Mouse (Mus musculus): ENCODE results near the gene Ttc38. TPM values are rescaled to one million over a fixed set of nuclear protein-coding genes. Genes with fewer than 3 reads are reported as not detected.

Gene Ttc38
- 24.6 and 30.6 TPM in 2 replicates for polyA plus RNA-seq (2012; ENCODE audit: insufficient read depth, insufficient read length, missing spikeins)

- Histone ChIP-seq H3K4me3 (ENCODE audit: insufficient read depth, low read depth, low read length) (peak within 1 kb of the TSS; percentile 90), H3K27ac (replicated peaks; ENCODE audit: low read depth, low read length) (no peak within 1 kb of the TSS; the same call in 1 of the 2 replicates), H3K4me1 (ENCODE audit: control insufficient read depth, insufficient read depth, insufficient read length, low read length) (no peaks in the 10 kb centered on the region)
These were observed at the start of gene Ttc38 for GRCm38 (mm10) chr15:85831954-85832590. Gene Ttc38 (plus strand): TSS chr15:85832306.

- Histone ChIP-seq H3K4me3 (ENCODE audit: insufficient read depth, low read depth, low read length) (no peak overlapping the region), H3K27ac (replicated peaks; ENCODE audit: low read depth, low read length) (no peak overlapping the region), H3K4me1 (ENCODE audit: control insufficient read depth, insufficient read depth, insufficient read length, low read length) (peaks cover 6% of the 10 kb centered on the region)
These were observed 49.0 kb upstream of the Ttc38 start for GRCm38 (mm10) chr15:85783146-85783545.

- H3K27ac ChIP-seq (replicated peaks; ENCODE audit: low read depth, low read length) = no peak overlapping the region
- no peak overlapping the region for H3K4me3 ChIP-seq (ENCODE audit: insufficient read depth, low read depth, low read length)
- H3K4me1 ChIP-seq (ENCODE audit: control insufficient read depth, insufficient read depth, insufficient read length, low read length) = peaks cover 6% of the 10 kb centered on the region
These were observed 47.8 kb upstream of the Ttc38 start for GRCm38 (mm10) chr15:85784341-85784740.

GRCm38 (mm10) chr15:85786711-85787110 is 45.4 kb upstream of the Ttc38 start:
- peak overlapping the region; percentile 62; the same call in 1 of the 2 replicates for H3K27ac ChIP-seq (replicated peaks; ENCODE audit: low read depth, low read length)
- H3K4me3 ChIP-seq (ENCODE audit: insufficient read depth, low read depth, low read length) = no peak overlapping the region

DNA sequence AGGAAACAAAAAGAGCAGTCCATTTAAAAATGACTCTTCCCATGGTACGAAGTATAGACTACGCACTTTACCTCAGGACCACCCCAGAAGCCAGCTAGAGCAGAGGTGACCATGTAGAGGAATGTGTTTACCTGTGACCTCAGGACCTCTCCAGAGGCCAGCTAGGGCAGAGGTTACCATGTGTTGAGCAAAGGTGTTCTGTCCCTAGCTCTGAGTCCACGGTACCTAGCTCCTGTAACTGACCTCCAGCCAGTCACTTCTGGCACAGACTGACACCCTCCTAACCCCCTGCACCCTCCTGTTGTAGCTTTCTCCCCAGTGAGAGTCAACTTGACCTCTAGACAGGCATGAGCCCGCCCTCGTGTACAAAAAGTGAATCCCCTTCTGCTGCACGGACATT is 44.6 kb upstream of the Ttc38 start:
- Histone ChIP-seq H3K27ac (replicated peaks; ENCODE audit: low read depth, low read length) (peak overlapping the region; percentile 62), H3K4me1 (ENCODE audit: control insufficient read depth, insufficient read depth, insufficient read length, low read length) (peaks cover 6% of the 10 kb centered on the region), H3K4me3 (ENCODE audit: insufficient read depth, low read depth, low read length) (no peak overlapping the region)

More at GRCm38 (mm10) chr15:85786711-85787110, 45.4 kb upstream of the Ttc38 start:
- H3K4me1 ChIP-seq (ENCODE audit: control insufficient read depth, insufficient read depth, insufficient read length, low read length) = peaks cover 6% of the 10 kb centered on the region

DNA sequence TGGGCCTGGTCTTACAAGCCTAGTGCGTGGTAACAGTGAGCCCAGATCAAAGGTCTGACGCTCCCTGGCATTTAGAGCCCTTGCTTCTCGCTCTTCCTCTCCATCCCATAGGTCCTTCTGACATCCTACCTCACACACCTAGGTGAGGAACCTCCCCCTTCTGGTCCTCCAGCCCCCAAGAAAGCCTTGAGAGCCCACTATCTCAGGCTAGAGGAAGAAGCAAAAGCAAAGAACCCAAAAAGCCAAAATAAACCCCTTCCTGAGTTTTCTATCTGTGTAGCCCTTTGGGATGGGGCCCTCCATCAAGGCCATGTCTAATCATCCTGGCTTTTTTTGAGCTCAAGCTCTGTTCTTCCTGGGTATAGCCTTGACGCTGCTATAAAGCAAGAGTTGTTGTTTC is 44.1 kb upstream of the Ttc38 start:
- Histone ChIP-seq H3K27ac (replicated peaks; ENCODE audit: low read depth, low read length) (0 out of 2 replicates have a peak overlapping the region, but pooled peaks have one; percentile 62), H3K4me1 (ENCODE audit: control insufficient read depth, insufficient read depth, insufficient read length, low read length) (peaks cover 6% of the 10 kb centered on the region)

DNA sequence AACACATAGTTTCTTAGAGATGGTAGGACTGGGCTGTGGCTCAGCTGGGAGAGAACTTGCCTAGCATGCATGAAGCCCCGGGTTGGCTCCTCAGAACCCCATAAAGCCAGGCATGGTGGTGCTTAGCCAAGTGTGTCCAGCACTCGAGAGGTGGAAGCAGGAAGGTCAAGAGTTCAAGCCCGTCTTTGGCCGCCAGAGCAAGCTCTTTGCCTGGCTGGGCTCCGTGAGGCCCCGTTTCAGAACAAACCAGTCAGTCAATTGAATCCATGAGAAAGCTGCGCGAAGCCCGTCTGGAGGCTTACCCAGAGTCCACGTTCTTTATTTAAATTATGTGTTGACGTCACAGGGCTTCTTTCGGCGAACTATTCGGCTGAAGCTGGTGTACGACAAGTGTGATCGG is 43.5 kb upstream of the Ttc38 start:
- H3K4me1 ChIP-seq (ENCODE audit: control insufficient read depth, insufficient read depth, insufficient read length, low read length) = peaks cover 5% of the 10 kb centered on the region
- no peak overlapping the region for H3K4me3 ChIP-seq (ENCODE audit: insufficient read depth, low read depth, low read length)
- H3K27ac ChIP-seq (replicated peaks; ENCODE audit: low read depth, low read length) = no peak overlapping the region

More for the DNA sequence above, 44.1 kb upstream of the Ttc38 start:
- no peak overlapping the region for H3K4me3 ChIP-seq (ENCODE audit: insufficient read depth, low read depth, low read length)

- H3K4me1 ChIP-seq (ENCODE audit: control insufficient read depth, insufficient read depth, insufficient read length, low read length) = no peaks in the 10 kb centered on the region; the same call in 1 of the 2 replicates
- H3K4me3 ChIP-seq (ENCODE audit: insufficient read depth, low read depth, low read length) = no peak overlapping the region
- H3K27ac ChIP-seq (replicated peaks; ENCODE audit: low read depth, low read length) = no peak overlapping the region
These were observed 40.7 kb upstream of the Ttc38 start for GRCm38 (mm10) chr15:85791449-85791848.

DNA sequence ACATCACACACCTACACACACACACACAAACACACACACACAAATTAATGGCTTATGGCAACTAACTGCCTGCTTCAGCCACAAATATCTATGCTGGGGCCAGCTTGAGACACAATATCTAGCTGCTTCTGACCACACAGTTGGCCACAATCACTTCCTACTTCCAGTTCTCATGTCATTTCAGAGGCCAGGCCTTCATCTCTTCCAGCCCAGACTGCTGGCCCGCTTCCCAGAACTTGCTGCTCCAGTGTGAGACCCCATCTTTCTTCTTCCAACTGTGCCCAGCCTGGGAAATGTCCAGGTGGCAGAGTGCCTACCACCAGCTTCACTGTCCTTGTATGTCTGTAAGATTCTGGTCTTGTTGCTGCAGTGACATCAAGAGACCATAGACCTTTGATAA is 39.3 kb upstream of the Ttc38 start:
- H3K4me1 ChIP-seq (ENCODE audit: control insufficient read depth, insufficient read depth, insufficient read length, low read length) = no peaks in the 10 kb centered on the region
- H3K27ac ChIP-seq (replicated peaks; ENCODE audit: low read depth, low read length) = no peak overlapping the region

DNA sequence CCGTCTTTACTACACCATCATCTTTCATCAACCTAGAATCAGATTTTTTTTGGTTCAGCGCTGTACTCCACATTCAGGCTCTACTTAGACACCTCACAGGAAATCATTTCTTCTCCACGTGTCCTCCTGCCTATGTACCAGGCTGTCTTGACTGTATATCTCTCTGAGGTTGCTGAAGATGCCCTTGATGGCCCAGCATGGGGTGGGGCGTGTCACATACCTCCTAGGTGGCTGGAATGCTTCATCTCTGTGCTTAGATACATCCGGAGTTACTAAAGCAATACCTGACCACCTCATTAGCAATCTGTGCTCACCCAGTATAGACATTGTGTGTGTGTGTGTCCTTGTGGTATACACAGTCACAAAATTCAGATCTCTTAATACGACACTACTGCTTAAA is 36.6 kb upstream of the Ttc38 start:
- H3K27ac ChIP-seq (replicated peaks; ENCODE audit: low read depth, low read length) = no peak overlapping the region
- no peak overlapping the region for H3K4me3 ChIP-seq (ENCODE audit: insufficient read depth, low read depth, low read length)
- no peaks in the 10 kb centered on the region for H3K4me1 ChIP-seq (ENCODE audit: control insufficient read depth, insufficient read depth, insufficient read length, low read length)

More for the DNA sequence above, 39.3 kb upstream of the Ttc38 start:
- H3K4me3 ChIP-seq (ENCODE audit: insufficient read depth, low read depth, low read length) = no peak overlapping the region

DNA sequence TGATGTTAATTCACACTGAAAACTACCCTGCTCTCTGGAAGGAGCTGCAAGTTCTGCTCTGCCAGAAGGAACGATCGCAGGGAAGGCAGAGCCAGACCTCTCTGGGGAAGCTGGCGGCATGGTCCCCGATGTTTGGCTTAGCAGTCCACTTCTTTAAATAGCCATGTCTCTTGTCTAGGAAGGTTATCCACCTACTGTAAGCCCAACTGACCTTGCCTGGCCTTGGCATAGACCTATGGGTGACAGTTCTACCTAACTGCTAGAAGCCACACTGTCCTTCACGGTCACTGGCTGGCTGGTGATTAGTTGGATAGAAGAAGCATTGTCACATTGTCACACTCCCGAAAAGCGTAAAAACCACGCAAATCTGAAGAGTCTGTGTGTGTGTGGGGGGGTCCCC is 33.4 kb upstream of the Ttc38 start:
- no peak overlapping the region for H3K4me3 ChIP-seq (ENCODE audit: insufficient read depth, low read depth, low read length)
- 0 out of 2 replicates have a peak overlapping the region, but pooled peaks have one; percentile 30 for H3K27ac ChIP-seq (replicated peaks; ENCODE audit: low read depth, low read length)
- H3K4me1 ChIP-seq (ENCODE audit: control insufficient read depth, insufficient read depth, insufficient read length, low read length) = no peaks in the 10 kb centered on the region

GRCm38 (mm10) chr15:85802931-85803330 is 29.2 kb upstream of the Ttc38 start:
- Histone ChIP-seq H3K4me1 (ENCODE audit: control insufficient read depth, insufficient read depth, insufficient read length, low read length) (no peaks in the 10 kb centered on the region), H3K4me3 (ENCODE audit: insufficient read depth, low read depth, low read length) (no peak overlapping the region), H3K27ac (replicated peaks; ENCODE audit: low read depth, low read length) (no peak overlapping the region)

- Histone ChIP-seq H3K4me1 (ENCODE audit: control insufficient read depth, insufficient read depth, insufficient read length, low read length) (peaks cover 5% of the 10 kb centered on the region; the same call in 1 of the 2 replicates), H3K4me3 (ENCODE audit: insufficient read depth, low read depth, low read length) (no peak overlapping the region), H3K27ac (replicated peaks; ENCODE audit: low read depth, low read length) (no peak overlapping the region)
These were observed 25.2 kb upstream of the Ttc38 start for GRCm38 (mm10) chr15:85806886-85807285.

DNA sequence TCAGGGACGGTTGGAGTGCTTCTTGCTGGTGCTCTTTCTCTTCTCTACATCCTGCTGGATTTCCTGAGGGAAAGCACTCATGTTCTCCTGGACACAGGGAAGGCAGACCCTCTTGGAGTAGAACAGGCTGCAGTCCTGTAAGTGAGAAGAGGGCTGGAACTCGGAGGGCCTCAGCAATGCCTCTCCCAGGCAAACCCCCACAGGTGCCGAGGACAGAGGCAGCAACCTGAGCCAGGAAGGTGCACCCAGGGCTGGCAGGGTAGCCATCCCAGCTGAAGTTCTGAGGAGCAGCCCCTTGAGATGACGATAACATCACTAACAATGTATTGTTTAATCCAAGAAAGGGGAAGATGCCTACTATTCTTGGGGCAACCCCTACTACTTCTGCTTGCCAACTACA is 24.7 kb upstream of the Ttc38 start:
- no peak overlapping the region for H3K27ac ChIP-seq (replicated peaks; ENCODE audit: low read depth, low read length)
- H3K4me1 ChIP-seq (ENCODE audit: control insufficient read depth, insufficient read depth, insufficient read length, low read length) = peaks cover 5% of the 10 kb centered on the region; the same call in 1 of the 2 replicates

GRCm38 (mm10) chr15:85808031-85808430 is 24.1 kb upstream of the Ttc38 start:
- Histone ChIP-seq H3K27ac (replicated peaks; ENCODE audit: low read depth, low read length) (no peak overlapping the region), H3K4me1 (ENCODE audit: control insufficient read depth, insufficient read depth, insufficient read length, low read length) (peaks cover 5% of the 10 kb centered on the region; the same call in 1 of the 2 replicates)

More for the DNA sequence above, 24.7 kb upstream of the Ttc38 start:
- H3K4me3 ChIP-seq (ENCODE audit: insufficient read depth, low read depth, low read length) = no peak overlapping the region

DNA sequence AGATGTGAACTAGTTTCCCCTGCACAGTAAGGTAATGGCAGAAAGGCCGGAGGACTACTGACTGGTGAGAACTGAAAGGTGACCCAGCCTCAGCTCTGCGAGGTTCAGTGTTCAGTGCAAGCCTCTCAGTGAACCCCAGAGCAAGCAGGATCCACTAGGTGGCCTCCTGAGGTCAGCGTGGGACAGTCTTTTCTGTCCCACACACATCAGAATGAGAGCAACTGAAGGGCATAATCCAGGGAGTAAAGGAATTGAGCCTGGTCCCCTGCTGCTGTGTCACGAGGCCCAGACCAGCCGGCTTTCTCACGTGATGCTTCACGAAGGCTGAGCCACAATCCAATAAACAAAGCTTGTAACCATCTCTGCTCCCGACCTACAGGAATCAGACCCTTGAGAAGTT is 23.7 kb upstream of the Ttc38 start:
- H3K4me3 ChIP-seq (ENCODE audit: insufficient read depth, low read depth, low read length) = no peak overlapping the region
- peaks cover 5% of the 10 kb centered on the region; the same call in 1 of the 2 replicates for H3K4me1 ChIP-seq (ENCODE audit: control insufficient read depth, insufficient read depth, insufficient read length, low read length)
- H3K27ac ChIP-seq (replicated peaks; ENCODE audit: low read depth, low read length) = no peak overlapping the region

More at GRCm38 (mm10) chr15:85808031-85808430, 24.1 kb upstream of the Ttc38 start:
- H3K4me3 ChIP-seq (ENCODE audit: insufficient read depth, low read depth, low read length) = no peak overlapping the region

All from brown adipose tissue, adult 24 weeks (tissue).